Mouse (Mus musculus) left cerebral cortex, postnatal 10 days (tissue): ENCODE measurements at regions not wholly inside any gene's neighbourhood (a gene's known extent, or its start where the extent isn't known, plus 50 kb on each side); places are given as distances from the start of the nearest gene placed in this dataset.
A peak's percentile ranks its signal among the peaks of the same experiment; 100 is the strongest.

Source experiments
- DNase-seq, 2 experiments: peaks; one replicate each; pipeline ENCODE4 v3.0.0; 2021 to 2022; ENCODE audit warnings: low spot score in 2 of 2, mixed read lengths in 1 of 2; ENCODE audit errors: extremely low spot score in 1 of 2
- intact Hi-C: fragments of 180-260 bp; cut with DNase I; formaldehyde crosslinking; loops from one replicate; pipeline ENCODE4 v1.15.1; 2025

DNA sequence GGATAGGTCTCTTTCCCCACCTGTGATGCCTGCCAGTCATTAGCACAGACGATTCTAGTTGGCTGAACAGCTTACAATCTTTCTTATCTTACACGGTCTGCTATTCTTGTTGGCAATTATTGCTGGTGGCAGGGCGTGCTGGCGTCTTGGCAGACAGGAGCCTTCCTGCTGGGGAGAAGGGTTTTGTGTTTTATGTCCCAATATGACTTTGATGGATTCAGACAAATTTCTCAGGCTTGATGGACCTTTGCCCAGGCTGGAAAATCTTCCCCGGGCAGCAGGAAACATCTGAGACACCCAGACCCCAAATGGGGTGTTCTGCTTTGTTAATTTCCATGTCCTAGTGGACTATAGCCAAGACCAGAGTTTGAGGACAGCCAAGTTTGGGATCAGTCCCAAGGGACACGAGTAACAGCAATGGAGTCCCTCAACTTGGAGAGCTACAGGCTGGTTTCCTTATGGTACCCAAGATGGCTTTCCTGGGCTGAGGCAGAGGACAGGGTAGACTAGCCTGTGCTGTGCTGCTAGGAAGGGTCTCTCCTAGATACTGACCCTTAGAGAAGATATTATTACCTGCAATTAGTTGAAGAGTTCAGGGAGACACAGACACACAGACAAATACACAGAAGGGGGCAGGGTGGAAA is 249.8 kb downstream of the En1 start:
- DNase-seq = peak in 1 of 2 experiments; percentile 15
- intact Hi-C loops = no loop called here

DNA sequence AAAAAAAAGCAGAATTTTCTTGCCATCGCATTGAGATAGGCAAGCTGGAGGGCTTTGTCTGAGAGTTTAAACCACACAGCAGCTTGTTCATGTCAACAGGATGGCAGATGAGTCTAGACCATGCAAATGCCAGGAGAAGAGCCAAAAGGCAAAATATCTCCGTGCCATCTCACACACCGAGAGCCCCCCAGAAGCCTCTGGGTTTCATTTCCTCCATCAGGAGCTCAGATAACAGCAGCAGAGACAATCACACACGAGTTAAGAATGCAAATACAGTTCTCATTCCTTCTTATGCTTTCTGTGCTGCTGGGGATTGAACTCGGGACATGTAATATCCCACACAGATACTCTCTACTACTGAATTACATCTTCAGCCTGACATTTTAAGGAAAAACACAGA is 255.3 kb downstream of the En1 start:
- no peak for DNase-seq
- intact Hi-C loops = no loop called here

DNA sequence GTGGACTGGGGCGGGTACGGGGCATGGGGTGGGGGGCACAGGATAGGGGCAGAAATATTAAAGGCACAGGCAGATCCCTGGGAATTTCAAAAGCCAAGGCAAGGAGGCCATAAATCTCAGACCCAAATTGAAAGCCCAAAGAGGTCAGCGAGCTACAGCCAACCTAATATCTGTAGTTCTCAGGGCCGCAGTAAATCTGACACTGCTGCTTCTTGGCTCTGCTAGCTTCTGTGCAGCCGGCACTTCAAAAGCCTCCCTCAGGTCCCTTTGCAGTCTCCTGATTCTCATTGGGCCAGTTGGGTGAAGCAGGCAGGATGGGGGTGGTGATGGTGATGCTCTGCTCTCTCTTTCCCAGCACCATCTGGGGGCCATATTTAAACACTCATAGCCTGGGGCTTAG is 257.3 kb downstream of the En1 start:
- intact Hi-C loops = no loop called here
- no peak for DNase-seq

DNA sequence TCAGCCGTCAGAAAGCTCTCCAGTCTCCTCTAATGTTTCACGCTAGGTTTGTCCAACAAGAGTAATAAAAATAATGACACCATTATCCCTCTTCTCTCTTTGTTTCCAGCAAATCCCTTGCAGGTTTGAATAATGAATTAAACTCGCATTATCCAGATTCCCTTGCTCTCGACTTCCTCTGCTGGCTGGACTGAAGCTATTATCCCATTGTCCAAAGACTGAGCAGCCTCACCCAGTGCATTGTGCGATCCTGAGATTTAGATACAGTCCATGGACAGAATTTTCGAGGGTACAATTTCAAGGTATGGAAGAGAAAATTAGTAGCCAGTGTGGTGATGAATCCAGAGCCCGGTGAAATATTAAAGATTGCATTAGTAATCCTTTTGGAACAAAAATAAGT is 270.3 kb downstream of the En1 start:
- DNase-seq = no peak

DNA sequence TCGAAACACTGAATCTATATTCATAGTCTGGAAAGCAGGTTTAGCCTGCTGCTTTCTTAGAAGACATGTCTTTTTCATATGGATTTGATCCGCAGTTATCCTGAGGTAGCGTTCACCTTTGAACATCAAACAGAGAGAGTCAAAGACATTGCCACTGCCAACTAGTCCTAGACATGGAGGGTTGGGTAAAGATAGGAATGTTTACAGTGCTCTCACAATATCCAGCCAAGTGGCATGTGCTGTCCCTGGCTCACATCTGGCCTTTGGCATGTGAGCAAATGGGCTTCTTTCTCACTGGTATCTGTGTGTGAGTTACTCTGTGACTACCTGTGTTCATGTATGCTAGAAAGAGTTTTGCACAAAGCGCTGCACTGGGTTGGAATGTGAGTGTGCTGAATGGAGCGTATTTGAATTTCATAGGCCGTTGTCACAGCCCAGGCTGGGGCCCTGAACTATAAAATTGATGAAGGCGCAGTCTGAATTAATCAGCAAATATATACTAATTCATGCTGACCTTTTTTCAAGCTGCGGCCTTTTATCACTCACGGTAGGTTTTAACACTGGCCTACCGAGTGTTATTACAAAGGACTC is 280.8 kb downstream of the En1 start:
- intact Hi-C loops = no loop called here

More for the DNA sequence above, 270.3 kb downstream of the En1 start:
- intact Hi-C loops = no loop called here

DNA sequence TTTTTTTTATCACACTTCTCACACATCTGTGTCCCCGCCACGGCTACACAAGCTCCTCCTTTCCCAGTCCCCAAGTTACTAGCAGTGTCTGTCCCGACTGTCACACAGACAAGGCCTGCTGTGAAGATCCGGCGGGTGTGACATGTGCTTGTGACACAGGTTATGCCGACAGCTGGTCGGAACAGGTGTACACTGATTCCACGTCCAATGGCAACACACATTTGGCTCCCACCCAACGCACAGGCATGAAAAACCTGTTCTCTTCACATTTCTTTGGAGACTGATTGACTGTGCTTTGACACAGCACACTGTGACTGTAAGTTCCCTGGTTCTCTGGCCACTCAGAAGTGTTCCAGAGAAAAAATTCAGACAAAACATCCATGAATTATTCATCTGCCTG is 281.4 kb downstream of the En1 start:
- DNase-seq = peak in 1 of 2 experiments; percentile 27
- intact Hi-C loops = no loop called here

More for the DNA sequence above, 280.8 kb downstream of the En1 start:
- no peak for DNase-seq

DNA sequence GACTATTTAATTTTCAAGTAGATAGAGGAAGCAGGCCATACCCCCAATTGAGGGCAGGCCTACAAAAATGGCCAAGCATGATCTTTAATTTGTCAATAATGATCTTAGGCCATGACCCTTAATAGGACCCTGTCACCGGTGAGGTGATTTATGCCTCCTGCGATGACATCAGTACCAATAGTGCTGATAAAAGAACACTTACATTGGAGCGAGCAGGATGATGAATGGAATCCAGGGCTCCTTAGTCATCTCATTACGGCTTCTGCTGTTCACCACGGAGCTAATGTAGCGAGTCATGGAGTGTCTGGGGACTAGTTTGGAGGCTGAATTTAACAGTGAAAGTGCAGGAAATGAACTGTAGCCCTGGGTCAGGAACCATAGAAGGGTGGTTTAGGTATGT is 308.6 kb downstream of the En1 start:
- no peak for DNase-seq
- intact Hi-C loops = no loop called here

DNA sequence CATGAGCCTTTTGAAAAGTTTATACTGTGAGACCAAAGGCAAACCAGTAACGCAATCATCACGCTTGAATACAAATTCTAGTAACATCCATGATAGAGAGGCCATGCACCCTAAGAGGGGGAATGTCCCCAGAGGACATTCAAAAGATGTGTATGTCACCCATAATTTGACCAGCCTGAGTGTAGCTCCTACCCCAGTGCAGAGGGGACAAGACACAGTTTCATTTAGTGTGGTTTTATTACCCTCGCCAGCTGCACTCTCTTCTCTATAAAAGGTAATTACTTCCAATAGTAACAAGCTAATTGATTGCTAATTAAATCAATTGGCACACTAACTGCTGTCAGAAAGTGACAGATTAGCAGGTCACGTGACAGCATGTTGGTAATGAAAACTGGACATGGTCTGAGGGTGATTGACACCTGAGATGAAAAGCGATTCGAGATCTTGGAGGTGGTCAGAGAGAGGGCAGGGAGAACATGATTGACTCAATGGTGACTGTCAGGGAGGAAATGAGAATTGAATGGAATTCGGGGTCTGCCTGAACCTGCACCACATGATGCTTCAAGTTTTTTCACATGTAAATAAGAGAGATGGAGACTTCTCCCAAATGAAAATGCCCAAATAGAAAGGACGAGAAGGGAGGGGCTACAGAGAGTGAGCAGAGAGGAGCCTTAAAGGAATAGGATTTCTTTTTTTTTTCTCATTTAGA is 309.9 kb downstream of the En1 start:
- DNase-seq = no peak
- intact Hi-C loops = no loop called here

DNA sequence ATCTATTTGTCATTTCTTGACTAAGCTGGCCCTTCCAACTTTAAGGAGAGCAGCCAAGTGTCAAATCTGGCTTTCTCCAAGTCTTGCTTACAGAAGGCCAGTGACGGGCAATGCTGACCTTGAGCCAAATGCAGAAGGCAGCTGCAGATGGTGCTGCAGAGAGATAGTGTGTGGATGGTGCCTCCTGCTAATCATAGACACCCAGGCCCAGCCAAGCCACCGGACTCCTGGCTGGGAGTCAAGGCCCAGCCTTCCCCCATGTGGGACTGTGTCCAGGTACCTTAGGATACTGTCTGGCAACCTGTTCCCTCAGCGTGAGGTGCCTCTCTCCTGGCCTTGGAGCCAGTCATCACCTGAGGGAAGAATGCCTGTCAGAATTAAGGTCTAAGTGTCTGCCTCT is 319.3 kb downstream of the En1 start:
- intact Hi-C loops = no loop called here
- DNase-seq = no peak

DNA sequence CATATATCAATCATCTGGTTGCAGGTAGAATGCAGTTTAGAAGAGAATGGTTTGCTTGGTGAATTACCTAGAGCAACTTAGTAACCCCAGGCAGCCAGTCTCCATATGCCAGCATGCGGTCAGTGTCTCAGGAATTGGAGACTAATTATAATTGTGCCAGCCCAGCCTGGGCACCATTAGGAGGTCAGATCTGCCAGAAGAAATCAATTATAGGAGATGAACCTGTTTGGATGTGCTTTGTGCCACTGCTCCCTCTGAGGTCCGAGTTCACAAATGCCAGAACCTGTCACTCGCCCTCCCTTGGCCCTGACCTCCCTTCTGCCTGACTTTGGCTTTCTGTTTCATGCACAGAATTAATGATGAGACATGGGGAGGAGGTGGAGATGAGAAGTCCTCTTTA is 323.1 kb downstream of the En1 start:
- intact Hi-C loops = no loop called here

DNA sequence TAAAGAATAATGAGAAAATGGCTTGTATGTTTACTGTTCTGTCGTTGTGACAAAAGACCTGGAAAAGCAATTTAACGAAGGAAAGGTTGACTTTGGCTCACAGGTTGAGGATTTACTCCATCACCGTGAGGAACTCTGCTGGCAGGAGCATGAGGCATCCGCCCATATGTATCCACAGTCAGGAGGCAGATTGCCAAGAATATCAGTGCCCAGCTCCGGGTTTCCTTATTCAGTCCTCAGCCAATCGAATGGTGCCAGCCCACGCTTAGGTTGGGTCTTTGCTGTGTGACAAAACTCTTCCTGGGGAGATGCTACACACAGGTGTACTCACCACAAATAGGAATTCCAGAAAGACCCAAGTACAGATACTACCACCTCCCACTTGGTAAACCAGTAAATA is 327.9 kb downstream of the En1 start:
- intact Hi-C loops = no loop called here
- DNase-seq = no peak

More for the DNA sequence above, 323.1 kb downstream of the En1 start:
- no peak for DNase-seq

DNA sequence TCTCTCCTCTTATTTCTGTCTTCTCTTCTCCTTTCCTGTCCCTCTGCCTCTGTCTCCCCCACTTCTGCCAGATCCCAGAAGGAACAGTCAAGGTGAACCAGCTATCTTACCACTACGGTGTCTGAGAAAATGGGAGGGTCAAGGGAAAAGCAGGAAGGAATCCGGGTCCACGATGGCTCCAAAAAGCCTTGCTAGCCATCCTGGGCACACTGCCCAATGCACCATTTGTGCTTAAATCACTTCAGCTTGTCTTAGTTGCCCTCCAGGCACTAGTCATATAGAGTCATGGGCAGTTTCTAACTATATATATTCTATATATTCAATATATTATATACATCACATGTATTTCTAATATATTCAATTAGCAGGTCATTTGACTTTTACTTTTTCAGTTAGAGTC is 333.1 kb downstream of the En1 start:
- intact Hi-C loops = no loop called here
- DNase-seq = no peak

DNA sequence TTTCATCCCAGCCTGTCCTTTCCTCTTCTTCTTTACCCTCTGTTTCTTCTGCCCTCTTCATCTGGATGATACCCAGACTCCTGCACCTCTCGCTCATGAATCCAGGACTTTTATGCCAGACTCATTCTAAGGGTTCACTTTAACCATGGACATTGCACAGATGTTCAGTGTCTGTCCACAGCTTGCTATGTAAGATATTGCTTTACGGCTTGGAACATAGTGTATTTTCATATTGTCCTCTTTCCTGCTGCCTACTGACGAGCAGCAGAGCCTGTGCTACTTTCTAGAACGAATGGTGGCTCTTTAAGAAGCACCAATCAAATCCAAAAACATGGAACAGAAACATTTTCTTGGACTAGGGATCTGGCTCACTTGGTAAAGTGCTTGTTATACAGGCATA is 341.5 kb downstream of the En1 start:
- intact Hi-C loops = no loop called here
- DNase-seq = no peak

DNA sequence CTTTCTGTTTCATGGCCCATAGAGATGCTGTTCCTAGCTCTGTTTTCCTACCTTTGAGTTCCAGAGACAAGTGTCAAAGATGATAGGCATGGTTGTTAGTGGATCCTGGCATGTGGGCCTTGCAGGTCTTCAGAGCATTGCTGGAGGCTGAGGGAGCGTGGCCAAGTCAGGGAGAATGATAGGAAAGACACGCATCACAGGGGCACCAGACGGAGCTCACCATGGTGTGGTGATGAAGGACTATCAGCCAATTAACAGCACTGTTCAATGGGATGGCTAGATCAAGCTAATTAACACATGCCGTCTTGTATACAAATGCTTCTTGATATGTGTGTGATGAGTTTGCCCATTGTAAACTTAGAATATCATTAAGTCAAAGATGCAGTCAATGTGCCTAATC is 344.1 kb downstream of the En1 start:
- DNase-seq = no peak
- intact Hi-C loops = no loop called here

DNA sequence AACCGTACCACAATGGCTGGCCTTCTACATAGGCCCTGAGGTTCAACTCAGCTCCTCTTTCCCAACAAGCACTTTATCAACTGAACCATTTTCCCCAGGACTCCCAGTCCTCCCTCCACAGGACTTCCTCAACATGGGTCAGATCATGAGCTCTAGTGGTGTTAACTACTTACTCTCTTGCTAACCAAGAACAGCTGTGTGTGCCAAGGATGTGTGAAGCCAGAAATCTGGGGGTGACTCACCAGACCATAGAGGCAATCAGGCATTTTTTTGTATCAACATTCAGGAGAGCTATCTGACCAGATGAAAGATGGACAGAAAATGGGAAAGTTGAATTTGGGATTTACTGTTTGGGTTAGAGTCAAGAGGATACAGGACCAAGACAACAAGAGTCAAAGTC is 359.0 kb downstream of the En1 start:
- DNase-seq = no peak
- intact Hi-C loops = no loop called here

DNA sequence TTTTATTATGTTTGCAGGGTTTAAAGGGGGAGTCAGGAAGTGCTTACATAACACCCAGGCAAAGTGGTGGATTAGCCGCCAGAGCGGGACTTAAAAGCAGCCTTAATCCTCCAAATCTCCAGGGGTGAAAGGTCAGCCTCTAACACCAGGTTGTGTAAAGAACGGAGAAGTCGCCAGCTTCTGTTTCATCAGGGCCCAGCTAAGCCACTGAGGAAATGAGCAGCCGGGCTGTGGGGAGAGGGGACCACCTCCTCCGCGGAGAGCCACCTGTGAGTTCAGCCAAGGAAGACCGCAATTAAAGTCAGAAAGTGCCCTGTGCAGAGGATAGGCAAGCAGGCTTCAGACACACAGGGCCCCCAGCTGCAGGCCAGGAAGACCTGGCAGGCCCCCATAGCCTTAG is 359.8 kb downstream of the En1 start:
- intact Hi-C loops = no loop called here
- no peak for DNase-seq

DNA sequence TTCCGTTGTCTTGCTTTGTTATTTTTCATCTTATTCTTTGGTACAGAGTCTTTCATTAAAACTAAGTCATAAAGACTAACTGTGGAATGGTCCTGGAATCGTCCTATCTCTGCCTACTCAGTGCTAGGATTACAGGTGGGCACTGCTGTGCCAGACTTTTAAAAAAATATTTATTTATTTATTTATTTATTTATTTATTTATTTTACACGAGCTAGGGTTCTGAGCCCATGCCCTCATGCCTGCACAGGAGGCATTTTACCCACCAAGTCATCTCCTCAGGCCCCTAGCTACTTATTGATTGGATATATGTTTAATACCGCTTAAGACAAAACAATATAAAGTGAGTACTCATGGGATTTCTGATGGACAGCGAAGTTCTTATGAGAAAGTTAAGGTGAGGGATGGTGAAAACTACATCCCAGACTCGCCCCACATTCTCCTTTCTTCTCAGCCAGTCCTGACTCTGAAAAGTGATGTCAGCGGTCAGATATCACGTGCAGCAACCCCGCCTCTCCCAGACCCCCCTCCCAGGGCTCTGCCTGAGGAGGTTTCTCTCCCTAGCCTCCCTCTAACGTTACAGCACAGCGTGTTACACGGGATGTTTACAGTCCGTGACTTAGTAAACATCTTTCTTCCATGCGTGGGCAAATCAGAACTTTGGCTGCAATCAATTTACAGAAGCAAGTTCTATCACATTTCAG is 361.4 kb downstream of the En1 start:
- intact Hi-C loops = no loop called here
- DNase-seq = no peak

DNA sequence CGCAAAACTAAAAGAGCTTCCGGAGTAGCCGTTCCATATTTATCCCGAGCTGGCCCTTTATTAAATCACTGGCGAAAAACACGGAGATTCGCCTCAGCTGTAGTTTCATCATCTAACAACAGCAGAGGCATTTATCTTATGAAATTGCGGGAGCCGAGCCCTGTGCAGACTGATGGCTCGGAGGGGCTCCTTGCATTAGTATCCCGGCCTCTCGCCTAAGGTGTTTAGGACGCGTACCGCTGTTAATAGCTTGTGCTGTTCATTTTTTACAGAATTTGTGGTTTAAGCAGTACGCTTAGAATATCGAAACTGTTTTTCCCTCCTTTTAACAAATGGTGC is 361.9 kb downstream of the En1 start:
- DNase-seq = no peak
- intact Hi-C loops = no loop called here

DNA sequence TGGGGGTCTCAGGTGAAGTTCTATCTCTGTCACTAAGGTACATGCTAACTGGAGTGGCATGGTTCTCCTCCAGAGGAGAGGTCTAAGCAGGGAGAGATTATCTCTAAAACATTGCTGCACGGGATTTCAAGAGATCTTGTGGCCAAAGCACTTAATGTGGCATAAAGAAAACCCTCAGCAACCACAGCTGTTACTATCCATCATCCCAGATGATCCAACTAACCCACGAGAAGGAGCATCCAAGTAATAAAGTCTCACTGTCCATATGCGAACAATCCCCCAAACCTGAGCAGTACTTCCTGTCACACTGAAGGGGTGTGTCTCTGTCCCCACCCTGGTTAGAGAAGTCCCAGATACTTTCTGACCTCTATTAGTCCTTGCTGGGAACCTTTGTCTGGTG is 363.9 kb downstream of the En1 start:
- intact Hi-C loops = no loop called here
- no peak for DNase-seq

DNA sequence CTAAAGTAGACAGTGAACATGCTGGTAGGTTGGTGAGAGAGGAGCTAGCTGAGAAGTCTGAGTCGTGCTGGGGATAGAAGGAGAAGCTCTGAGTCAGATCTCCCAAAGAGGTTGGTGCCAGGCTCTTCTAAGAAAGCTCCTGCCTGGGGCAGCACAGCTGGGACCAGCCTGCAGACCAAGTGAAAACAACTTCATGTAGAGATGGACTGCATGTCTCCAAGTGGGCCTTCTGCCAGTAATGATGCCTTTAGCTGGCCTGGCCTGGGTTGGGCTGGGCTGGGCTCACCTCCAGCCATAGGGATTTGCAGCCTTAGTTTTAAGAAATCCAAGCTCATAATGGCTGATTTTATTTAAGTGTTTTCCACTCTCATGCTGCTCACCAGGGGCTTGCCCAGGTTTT is 357.7 kb downstream of the Insig2 start:
- intact Hi-C loops = no loop called here
- no peak for DNase-seq
